Mouse (Mus musculus) megakaryocyte-erythroid progenitor cell, adult 5 weeks (primary cell): ENCODE results near the gene Klhl5. TPM values are rescaled to one million over a fixed set of nuclear protein-coding genes. Genes with fewer than 3 reads are reported as not detected.

Source experiments
- polyA plus RNA-seq: library from polyadenylated mRNA; stranded (reverse); fragments of >175 nt; gene quantifications from 2 replicates; pipeline ENCODE4 v1.2.3, GENCODE M21; 2012

Klhl5 gene
- 14.4 and 22.8 TPM in 2 replicates for polyA plus RNA-seq

GRCm38 (mm10) chr5:65106876-65107772 is at the start of gene Klhl5:
Gene Klhl5 (plus strand): TSS chr5:65107539.

GRCm38 (mm10) chr5:65091921-65092320 is 15.4 kb upstream of the Klhl5 start, which contains the start of gene Tmem156:
Gene Tmem156 (minus strand): TSS chr5:65092132.

GRCm38 (mm10) chr5:65199346-65200128 is 92.2 kb downstream of the Klhl5 start, which contains the start of gene Wdr19:
Gene Wdr19 (plus strand): TSS chr5:65199696.

Other genes with a start within 250 kb of the Klhl5 start
- 0.13 and 0.53 TPM in 2 replicates for gene Tlr1, start 174.0 kb upstream of the Klhl5 start, polyA plus RNA-seq
- gene Tlr6, start 147.4 kb upstream of the Klhl5 start, polyA plus RNA-seq: 0.03 and 0.31 TPM in 2 replicates
- 2.1 and 2.4 TPM in 2 replicates for gene Fam114a1, start 137.5 kb upstream of the Klhl5 start, polyA plus RNA-seq
- gene Tmem156, start 15.4 kb upstream of the Klhl5 start, polyA plus RNA-seq: 0.10 and 0.40 TPM in 2 replicates
- 0.23 and 0.41 TPM in 2 replicates for gene Wdr19, start 92.2 kb downstream of the Klhl5 start, polyA plus RNA-seq
- gene Rfc1, start 228.1 kb downstream of the Klhl5 start, polyA plus RNA-seq: 19.7 and 20.9 TPM in 2 replicates
- not detected in 2 replicates for gene Klb, start 240.8 kb downstream of the Klhl5 start, polyA plus RNA-seq